Mouse (Mus musculus) bone marrow macrophage, adult 2 months (primary cell): ENCODE measurements around the gene Prss50.

Experiments
- CTCF ChIP-seq: IDR thresholded peaks from 2 replicates; pipeline ENCODE4 v1.5.1; 2012; ENCODE audit warnings: low read depth, mild to moderate bottlenecking, low read length, moderate library complexity
- POLR2A ChIP-seq: IDR thresholded peaks from 2 replicates; pipeline ENCODE4 v1.6.1; 2012; ENCODE audit warnings: mild to moderate bottlenecking, low read depth, low read length, borderline replicate concordance

DNA sequence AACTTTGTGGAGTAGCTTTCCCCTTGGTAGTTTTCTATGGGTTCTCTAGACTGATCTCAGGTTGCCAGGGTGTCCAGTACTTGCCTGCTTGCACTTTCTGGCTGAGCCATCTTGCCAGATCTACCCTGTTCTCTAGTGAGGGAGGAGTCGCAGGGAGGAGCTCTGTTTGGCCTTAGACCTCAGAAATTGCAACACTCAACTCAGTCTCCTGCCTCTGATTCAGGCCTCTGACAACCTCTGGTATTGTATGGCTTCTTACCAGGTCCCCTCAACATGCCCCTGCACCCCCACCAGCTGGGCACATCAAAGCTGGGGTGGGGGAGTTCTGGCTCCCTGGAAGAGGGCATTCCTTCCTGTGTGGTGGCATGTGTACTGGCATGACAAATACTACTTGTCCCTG lies 19.6 kb downstream of the Prss50 start:
- TF ChIP-seq CTCF (no peak), POLR2A (no peak)
